Mouse (Mus musculus) gastrocnemius, postnatal 14 days (tissue): Measurements from ENCODE around the gene Gm21750. TPM values are rescaled to one million over a fixed set of nuclear protein-coding genes. Genes with fewer than 3 reads are reported as not detected.
"Not testable (repeated sequence)": the region's sequence is repeated elsewhere in the genome, so short reads cannot be mapped to it uniquely, and the experiment has no call there.

ENCODE experiments used
- DNase-seq: peaks from one replicate; pipeline ENCODE4 v3.0.0; 2021; ENCODE audit warnings: mixed read lengths
- intact Hi-C: fragments of 180-260 bp; cut with DNase I; formaldehyde crosslinking; loops from one replicate; pipeline ENCODE4 v1.15.1; 2025; ENCODE audit warnings: low total_unique reads
- long read RNA-seq, 2 experiments: library from polyadenylated mRNA; stranded (forward); transcript quantifications; one replicate each; pipeline ENCODE4 v2.0.0; 2021
- total RNA-seq, 2 experiments: library from RNA; stranded (reverse); gene quantifications; 2 replicates each; pipeline ENCODE4 v1.2.3; 2021

The Gm21750 gene
- total RNA-seq, result not detected
- long read RNA-seq, experiment 1, result 0 reads
- long read RNA-seq, experiment 2, result 0 reads

DNA sequence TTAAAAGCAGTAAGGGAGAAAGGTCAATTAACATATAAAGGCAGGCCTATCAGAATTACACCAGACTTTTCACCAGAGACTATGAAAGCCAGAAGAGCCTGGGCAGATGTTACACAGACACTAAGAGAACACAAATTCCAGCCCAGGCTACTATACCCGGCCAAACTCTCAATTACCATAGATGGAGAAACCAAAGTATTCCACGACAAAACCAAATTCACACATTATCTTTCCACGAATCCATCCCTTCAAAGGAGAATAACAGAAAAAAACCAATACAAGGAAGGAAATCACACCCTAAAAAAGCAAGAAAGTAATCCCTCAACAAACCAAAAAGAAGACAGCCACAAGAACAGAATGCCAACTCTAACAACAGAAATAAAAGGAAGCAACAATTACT lies at the start of gene Gm21750:
Gm21750 (plus strand) TSS at position 301 of the 400 bp plus-strand sequence.
- intact Hi-C loops, DNase-seq: not testable (repeated sequence)

DNA sequence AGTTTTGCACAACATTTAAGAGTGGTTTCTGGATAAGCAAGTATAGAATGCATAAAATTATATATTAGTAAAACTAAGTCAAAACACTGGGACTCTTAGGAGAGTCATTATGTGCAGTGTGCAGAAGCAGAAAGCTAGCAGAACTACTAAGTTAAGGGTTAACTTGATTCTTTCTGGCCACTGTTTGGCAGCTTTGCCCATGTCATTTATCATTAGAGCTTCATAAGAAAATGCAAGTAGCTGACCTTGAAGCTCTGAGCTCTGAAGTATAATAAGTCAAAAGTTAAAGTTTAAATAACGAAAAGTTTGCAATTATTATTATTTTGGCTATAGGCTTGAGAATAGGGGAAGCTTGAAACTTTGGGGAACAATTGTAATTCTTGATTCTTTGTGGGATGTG lies 46.1 kb upstream of the Gm21750 start:
- intact Hi-C loops, DNase-seq: not testable (repeated sequence)

DNA sequence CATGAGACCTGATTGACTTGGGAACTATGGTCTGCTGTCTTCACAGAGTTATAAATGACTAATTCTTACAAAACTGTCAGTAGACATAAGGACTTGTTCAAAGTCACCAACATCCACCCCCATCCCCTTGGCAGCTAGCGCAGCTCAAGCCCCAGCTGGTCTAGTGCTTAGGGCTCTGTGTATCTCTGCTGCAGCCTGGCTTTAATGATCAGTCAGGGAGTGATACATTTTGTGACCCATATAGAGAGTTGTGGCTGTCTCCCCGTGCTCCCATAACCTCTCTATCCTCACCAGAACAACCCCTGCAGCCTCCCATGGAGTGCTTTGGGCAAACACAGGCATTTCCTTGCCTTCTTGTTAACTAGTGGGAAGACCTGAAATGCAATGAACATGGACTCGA lies 40.1 kb upstream of the Gm21750 start:
- intact Hi-C loops, result no loop called here
- no peak for DNase-seq

DNA sequence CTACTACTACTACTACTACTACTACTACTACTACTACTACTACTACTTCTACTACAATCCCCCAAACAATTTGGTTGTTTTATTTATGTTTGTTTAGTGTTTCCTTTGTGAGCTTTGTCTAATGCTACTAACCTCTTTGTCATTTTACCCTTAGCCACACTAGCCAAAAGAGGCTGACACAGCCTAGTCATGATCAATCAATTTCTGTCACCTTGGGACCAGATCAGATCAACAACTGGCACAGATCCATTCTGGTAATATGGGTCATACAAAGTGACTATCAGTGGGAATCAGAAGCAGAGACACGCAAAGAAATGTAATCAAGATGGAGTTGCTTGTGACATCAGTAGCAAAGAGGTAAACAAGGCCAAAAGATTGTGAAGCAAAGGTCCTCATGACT lies 38.0 kb upstream of the Gm21750 start:
- DNase-seq, result no peak
- intact Hi-C loops, result no loop called here

DNA sequence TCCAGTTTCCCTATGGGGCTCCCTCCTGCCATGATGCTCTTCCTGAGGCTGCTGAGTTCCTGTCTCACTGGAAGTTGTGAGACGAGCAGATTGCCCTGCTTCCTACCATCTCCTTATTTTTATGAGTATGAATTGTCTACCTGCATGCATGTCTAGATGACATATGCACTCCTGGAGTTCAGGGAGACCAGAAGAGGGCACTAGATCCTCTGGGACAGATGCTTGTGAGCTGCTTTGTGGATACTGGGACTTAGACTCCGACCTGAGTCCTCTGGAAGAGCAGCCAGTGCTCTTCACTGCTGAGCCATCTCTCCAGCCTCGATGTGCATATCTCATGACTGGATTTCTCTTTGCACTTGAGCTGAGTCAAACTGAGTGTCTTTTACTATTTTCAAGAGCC lies 35.6 kb upstream of the Gm21750 start:
- intact Hi-C loops, result no loop called here
- no peak for DNase-seq

DNA sequence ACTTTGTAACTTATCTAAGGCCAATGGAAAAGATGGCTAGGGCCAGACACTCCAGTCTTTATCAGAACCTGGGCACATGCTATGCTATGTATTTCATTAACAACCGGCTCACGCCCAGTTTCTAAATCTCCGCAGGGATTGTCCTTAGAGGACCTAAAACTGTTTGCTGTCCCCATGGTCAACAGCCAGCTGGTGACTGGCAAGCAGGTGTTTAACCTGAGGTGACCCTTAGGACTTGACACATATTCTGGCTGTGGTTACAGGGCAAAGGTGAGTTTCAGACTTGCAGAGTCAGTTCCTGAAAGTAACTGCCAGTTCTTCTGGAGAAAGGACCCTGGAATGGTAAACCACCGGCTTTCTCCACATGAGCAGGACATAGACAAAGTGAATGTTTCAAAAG lies 29.5 kb upstream of the Gm21750 start:
- intact Hi-C loops, result no loop called here

DNA sequence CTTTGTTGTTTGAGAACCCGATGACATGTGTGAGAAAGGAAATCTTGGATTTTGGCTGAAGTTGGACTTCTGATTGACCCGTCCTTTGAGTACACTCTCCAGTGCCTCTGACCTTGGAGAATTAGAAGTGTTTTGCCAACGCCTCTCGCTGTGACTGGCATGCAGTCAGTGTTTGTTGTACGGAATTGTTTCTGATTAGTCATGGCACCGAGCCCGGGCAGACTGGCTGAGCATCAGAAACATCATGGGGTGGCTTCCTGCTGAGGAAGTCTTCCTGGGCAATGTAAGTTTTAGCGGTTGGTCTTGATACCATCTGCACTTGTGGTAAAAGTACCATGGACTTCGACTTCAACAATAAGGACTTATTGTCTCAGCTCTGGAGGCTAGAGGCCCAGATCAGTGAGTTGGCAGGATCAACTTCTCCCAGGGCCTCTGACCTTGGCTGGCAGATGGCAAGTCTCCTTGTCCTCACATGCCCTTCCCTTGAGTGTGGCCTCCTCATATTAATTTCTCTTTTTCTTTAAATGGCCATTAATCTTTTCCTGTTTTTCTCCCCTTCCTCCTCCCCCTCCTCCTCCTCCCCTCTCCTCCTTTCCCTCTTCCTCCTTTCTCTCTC lies 28.3 kb upstream of the Gm21750 start:
- DNase-seq, result no peak
- intact Hi-C loops, result no loop called here

More for the DNA sequence above, 29.5 kb upstream of the Gm21750 start:
- DNase-seq, result peak; percentile 52

DNA sequence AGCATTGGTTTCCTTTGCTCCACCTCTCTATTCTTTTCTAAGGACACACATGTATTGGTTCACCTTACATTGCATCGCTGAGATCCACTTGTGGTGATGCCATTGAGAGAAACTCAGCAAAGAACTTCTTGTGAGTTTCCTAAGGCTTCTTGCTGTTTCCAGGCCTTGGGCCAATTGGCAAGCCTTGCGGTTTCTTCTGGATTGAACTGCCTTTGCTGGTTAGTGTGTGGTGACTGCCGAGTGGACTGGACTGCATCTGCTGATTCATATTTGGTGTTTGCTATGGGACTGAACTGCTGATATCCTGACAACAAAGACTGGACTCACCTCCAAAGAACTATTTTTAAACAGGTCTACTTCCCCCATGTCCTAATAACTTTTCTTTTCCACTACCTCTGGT lies 26.7 kb upstream of the Gm21750 start:
- intact Hi-C loops, result no loop called here
- no peak for DNase-seq

DNA sequence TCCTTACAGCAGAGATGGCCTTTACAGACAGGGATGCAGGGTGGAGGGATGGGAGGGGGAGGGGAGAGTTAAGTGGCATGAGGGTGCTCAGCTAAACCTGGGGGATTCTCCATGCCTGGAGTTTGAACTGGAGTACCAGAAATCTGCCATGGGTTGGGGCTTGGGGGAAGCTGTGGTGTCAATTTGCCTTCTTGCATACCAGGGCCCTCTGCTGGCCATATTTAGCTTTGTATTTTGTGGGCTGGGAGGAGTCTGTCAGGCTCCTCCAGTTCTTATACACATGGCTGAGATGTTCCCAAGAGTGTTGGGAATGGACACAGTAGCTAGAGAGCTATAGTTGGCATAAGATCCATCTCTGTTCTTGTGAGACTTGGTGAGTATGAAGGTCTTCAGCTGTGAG lies 23.6 kb upstream of the Gm21750 start:
- DNase-seq, result no peak
- intact Hi-C loops, result no loop called here

DNA sequence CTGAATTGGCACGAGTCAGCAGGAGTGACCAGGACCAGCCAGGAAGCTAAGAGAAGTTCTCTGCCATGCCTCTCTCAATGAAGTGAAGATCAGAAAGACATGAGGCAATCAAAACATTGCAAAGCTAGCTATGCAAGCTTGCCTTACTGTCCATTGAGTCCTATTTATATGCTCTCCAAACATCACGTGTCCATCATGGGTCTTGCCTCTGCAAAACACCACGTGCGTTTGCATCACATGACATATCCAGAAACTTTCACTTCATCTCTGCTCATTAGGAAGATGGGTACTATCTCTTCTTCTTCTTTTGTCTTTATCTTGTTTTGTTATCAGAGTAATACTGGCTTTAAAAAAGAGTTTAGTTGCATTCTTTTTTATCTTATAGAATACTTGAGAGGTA lies 10.8 kb upstream of the Gm21750 start:
- intact Hi-C loops, result no loop called here
- DNase-seq, result no peak

DNA sequence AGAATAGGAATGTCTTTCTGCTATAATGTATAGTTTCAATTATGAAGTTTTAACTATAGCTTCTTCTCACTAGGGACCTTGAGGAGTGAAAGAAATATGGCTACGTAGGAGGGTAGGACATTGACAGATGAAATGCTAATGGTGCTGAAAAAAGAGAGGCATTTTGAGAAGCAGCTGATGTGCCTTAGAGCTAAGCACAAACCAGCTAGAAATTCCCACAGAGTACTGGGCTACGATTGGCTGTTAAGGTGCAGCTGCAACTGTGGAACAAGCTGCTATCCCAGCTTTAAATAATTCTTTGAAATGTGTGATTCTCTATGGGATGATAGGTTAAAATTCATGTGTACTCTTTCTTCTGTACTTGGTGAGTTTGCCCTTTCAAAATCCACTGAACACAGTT lies 9.1 kb downstream of the Gm21750 start:
- DNase-seq, result no peak
- intact Hi-C loops, result no loop called here

DNA sequence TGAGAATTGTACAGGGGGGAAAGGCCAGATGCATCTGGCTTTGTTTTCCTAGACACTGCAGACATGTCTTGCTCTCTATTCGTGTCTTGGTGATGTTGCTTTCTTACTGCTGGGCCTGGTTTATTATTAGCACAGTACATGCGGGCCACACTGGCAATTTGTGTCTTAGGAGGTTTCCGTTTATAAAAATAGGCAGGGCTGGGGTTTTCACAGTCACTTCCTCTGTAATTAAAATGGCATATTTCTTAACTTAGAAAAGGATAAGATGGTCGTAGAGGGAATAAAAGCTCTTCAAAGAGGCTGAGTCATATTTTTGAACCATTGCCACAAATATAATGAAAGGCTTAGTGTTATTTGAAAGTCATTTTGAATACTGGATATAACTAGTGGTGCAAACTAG lies 26.7 kb downstream of the Gm21750 start:
- no peak for DNase-seq
- intact Hi-C loops, result no loop called here

DNA sequence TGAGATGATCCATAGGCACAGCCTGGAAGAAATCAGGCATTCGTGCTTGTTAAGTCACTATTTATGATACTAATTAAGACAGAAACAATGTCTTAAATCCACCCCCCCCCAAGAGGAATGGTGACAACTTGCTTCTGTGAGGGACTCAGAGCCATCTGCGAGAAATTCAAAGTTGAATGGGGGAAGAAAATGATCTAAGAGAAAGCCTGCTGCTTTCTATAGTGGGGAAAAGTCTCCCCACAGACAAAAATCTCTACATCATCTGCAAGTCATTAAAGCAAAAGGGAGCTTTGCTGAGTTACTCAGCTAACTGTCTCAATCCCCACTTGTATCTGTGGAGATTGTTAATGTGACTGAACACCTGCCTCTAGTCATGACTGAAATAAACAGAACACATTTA lies 27.4 kb downstream of the Gm21750 start:
- DNase-seq, result no peak
- intact Hi-C loops, result no loop called here

DNA sequence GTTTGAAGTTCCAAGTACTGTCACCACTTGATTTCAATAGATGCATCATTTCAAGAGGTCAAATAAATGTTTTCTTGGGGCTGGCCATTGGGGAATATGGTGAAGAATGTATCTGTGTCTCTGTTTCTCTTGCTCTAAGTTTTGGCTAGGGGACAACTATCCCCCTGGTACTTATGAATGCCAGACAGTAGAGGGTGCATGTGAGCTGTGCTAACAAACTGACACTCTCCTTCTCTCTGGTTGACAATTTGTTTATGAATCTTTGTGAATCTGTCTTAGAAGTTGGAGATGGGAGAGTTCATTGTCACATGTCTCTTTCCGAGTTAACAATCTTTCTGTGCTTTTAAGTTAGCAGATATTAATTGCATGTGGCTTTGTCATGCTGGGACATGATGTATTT lies 39.2 kb downstream of the Gm21750 start:
- intact Hi-C loops, result no loop called here
- DNase-seq, result no peak

DNA sequence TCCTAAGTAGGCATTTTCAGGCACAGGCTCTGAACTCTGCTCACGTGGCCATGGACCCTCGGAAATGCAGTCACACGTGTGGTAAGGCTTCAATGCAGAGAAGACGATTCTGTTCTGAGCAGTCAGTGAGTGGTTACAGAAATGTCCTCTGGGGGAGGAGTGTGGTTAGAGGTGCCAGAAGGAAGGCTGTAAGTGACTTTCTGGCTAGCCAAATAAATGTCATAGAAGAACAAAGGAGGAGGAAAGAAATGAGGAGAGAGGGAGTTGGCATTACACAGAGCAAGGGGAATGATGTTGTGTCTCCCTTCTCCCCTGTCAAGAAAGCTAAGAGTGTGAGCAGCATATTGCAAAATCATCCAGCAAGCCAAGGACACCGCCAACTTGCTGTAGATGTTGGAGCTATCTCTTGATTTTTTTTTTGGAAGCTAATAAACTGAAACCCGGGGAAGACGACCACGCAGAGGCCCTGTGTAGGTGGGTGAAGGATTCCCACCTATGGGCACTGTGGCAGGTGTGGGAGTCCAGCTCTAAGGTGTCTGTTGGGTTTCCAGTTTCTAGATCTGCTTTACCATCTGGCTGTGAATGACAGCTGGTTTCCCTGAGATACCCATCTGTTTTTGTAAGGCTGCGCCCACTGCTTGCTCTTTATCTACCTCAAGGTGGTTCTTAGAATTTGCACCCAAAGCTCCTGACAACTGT lies 48.5 kb downstream of the Gm21750 start:
- DNase-seq, result no peak
- intact Hi-C loops, result no loop called here

Other genes with a start within 250 kb of the Gm21750 start
- gene Med4, start 151.2 kb upstream of the Gm21750 start, total RNA-seq, result 10 to 100 TPM; 13.9 TPM
- gene Sucla2, start 135.9 kb upstream of the Gm21750 start, total RNA-seq, result 100 to 1,000 TPM; 474 to 606 TPM
- gene Nudt15, start 113.0 kb upstream of the Gm21750 start, total RNA-seq, result 1 to 10 TPM; 6.2 to 8.5 TPM